Mouse (Mus musculus) embryo, embryonic 9.5 days (tissue): ENCODE data around the gene Adam25.
"Not testable (repeated sequence)": the region's sequence is repeated elsewhere in the genome, so short reads cannot be mapped to it uniquely, and the experiment has no call there.

ENCODE experiments used
- DNase-seq: peaks from one replicate; pipeline ENCODE4 v3.0.0-alpha.2; 2017; ENCODE audit errors: extremely low spot score

Adam25 gene

GRCm38 (mm10) chr8:40751908-40752307, at the start of gene Adam25:
Adam25 (plus strand) TSS chr8:40752208.
- not testable (repeated sequence) for DNase-seq

GRCm38 (mm10) chr8:40715406-40715805, 36.6 kb upstream of the Adam25 start:
- DNase-seq: not testable (repeated sequence)

DNA sequence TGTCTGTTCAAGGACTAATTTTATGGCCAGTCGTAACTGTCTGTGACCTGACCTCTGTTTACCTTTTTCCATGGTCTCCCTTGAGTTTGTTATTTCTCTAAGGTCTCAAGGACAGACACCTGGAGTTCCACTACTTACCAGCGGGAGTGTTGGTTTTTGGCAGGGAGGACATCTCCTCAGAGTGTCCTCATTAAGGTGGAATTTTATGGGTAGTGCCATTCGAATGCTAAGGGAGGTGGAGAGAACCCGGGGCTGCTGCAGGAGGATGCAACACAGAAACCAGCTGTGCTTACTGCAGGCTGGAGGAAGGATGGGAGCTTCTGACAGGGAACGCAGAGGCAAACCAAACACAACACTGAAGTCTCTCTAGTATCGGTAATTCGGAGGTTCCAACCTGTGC, 36.0 kb upstream of the Adam25 start:
- DNase-seq: no peak

GRCm38 (mm10) chr8:40783320-40783719, 31.3 kb downstream of the Adam25 start:
- no peak for DNase-seq

- DNase-seq: not testable (repeated sequence)
Observed at GRCm38 (mm10) chr8:40792973-40793372, 41.0 kb downstream of the Adam25 start, which contains the start of gene Adam20. Adam20 (plus strand) TSS chr8:40793273.

GRCm38 (mm10) chr8:40803379-40804079, 51.5 kb downstream of the Adam25 start:
- no peak for DNase-seq
